Mouse (Mus musculus): ENCODE results near the gene Dock9.

GRCm38 (mm10) chr14:121799112-121799511 lies 1.5 kb upstream of the Dock9 start:
- TF ChIP-seq POLR2A (IDR thresholded peaks at IDR 0.05; ENCODE audit: insufficient read depth, low read depth, low read length) (no peak), CTCF (IDR thresholded peaks at IDR 0.05; ENCODE audit: insufficient read depth, low read depth, low read length) (no peak)

Data from olfactory bulb, adult 2 months (tissue).